Mouse (Mus musculus): ENCODE data around the gene Mrm3. TPM values are rescaled to one million over a fixed set of nuclear protein-coding genes. Genes with fewer than 3 reads are reported as not detected.

Gene Mrm3
- polyA plus RNA-seq, 1 experiment from 2014 or later: 21.6 TPM

DNA sequence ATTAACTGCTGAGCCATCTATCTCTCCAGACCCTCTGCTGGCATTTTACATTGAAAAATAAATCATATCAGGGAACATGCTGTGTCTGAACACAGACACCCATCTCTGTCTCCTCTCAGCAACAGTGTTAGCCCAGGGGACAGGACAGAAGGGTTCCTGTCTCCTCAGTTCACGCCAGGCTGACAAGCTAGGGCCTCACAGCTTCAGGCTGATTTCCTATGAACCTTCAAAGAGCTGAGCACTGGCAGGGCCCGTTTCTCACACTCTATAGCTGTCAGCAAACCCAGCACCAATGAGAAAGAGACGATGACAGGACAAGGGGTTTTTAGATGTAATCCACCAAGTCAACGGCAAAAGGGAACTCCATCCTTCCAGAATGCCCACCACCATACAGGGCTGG lies 48.4 kb downstream of the Mrm3 start:
- peaks cover 43% of the 10 kb centered on the region for H3K4me1 ChIP-seq (ENCODE audit: control insufficient read depth, insufficient read depth, low read length)
- H3K27ac ChIP-seq (ENCODE audit: low read depth, low read length): peak overlapping the region; percentile 3; the same call in 1 of the 2 replicates
- no peaks in the 10 kb centered on the region for H3K9me3 ChIP-seq (replicated peaks; ENCODE audit: control insufficient read depth, low read length)
- DNase-seq (ENCODE audit: low spot score): no peak
- ATAC-seq: no peak
- H3K9ac ChIP-seq (ENCODE audit: low read length): no peak overlapping the region
- no peak overlapping the region for H3K4me2 ChIP-seq (ENCODE audit: low read length)
- no peak overlapping the region for H3K4me3 ChIP-seq (ENCODE audit: low read depth, low read length)
- 81% methylated on average over 4 of the region's 4 CpGs for WGBS
- H3K36me3 ChIP-seq (ENCODE audit: control insufficient read depth, insufficient read depth, low read length): no peaks in the 10 kb centered on the region
- no peaks in the 10 kb centered on the region for H3K27me3 ChIP-seq (replicated peaks; ENCODE audit: control insufficient read depth, insufficient read depth, low read length)

DNA sequence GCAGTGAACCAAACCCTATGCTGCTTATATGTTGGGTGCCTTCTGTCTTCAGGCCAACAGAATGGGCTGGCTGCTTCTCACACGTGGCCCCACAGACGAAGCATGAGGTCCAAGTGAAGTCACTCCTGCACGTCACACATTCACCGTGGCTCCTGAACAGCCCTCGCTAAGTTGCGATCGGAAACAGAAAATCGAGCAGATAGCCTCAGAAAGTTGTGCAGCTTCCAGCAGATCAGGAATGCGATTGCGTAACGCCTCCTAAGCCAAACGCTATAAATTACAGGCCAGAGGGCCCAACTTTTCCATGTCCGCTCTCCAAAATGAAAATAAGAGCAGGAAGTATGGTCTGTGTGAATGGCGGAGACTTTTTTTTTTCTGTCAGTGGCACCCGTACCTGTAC lies 48.9 kb downstream of the Mrm3 start:
- DNase-seq (ENCODE audit: low spot score): no peak
- Histone ChIP-seq H3K4me3 (ENCODE audit: low read depth, low read length) (no peak overlapping the region), H3K4me1 (ENCODE audit: control insufficient read depth, insufficient read depth, low read length) (peaks cover 40% of the 10 kb centered on the region), H3K27me3 (replicated peaks; ENCODE audit: control insufficient read depth, insufficient read depth, low read length) (no peaks in the 10 kb centered on the region), H3K27ac (ENCODE audit: low read depth, low read length) (0 out of 2 replicates have a peak overlapping the region, but pooled peaks have one; percentile 39), H3K36me3 (ENCODE audit: control insufficient read depth, insufficient read depth, low read length) (no peaks in the 10 kb centered on the region), H3K9ac (ENCODE audit: low read length) (no peak overlapping the region), H3K9me3 (replicated peaks; ENCODE audit: control insufficient read depth, low read length) (no peaks in the 10 kb centered on the region), H3K4me2 (ENCODE audit: low read length) (no peak overlapping the region)
- no peak for ATAC-seq
- 85% methylated on average over 15 of the region's 15 CpGs for WGBS

DNA sequence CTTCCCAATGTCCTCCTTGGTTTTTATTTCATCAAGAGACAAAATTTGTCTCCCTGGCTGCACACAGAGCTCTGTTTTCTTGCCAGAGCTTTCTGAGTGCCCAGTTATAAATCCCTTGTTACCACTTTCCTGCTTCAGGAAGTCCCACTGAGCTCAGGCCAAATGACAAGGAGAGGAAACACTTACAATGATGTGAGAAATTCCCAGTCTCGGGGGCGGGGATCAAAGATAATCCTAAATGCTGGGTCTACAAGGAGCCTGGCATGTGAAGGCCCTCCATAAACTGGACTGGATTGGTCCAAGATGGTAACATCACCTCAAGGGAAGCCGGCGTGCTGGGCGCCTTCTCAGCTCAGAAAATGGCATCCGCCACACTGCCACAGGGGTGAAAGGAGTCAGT lies 49.3 kb downstream of the Mrm3 start:
- peak overlapping the region; percentile 40; the same call in 1 of the 2 replicates for H3K27ac ChIP-seq (ENCODE audit: low read depth, low read length)
- H3K9ac ChIP-seq (ENCODE audit: low read length): no peak overlapping the region
- DNase-seq (ENCODE audit: low spot score) (no peak), ATAC-seq (no peak)
- H3K4me1 ChIP-seq (ENCODE audit: control insufficient read depth, insufficient read depth, low read length): peaks cover 36% of the 10 kb centered on the region
- H3K4me2 ChIP-seq (ENCODE audit: low read length): no peak overlapping the region
- H3K36me3 ChIP-seq (ENCODE audit: control insufficient read depth, insufficient read depth, low read length): no peaks in the 10 kb centered on the region
- H3K9me3 ChIP-seq (replicated peaks; ENCODE audit: control insufficient read depth, low read length): no peaks in the 10 kb centered on the region
- WGBS: 73% methylated on average over 6 of the region's 6 CpGs
- no peak overlapping the region for H3K4me3 ChIP-seq (ENCODE audit: low read depth, low read length)
- H3K27me3 ChIP-seq (replicated peaks; ENCODE audit: control insufficient read depth, insufficient read depth, low read length): no peaks in the 10 kb centered on the region

DNA sequence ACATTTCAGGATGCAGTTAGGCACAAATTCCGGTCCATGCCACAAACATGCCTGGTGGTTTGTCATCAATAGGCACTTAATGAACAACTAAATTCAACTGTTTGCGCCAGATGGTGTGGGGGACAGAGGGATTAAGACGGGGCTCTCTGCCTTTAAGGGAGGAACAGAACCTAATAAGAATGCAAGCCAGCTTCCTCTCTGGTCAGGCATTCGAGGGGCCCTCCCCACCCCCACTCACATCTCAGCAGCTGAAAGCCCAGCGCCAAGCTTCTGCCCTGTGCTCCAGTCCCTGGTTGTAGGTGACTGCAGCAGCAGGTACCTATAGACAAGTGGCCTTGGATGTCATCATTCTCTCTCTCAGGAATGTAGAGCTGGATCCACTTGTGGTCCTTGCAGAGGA lies 50.6 kb downstream of the Mrm3 start:
- H3K4me3 ChIP-seq (ENCODE audit: low read depth, low read length): no peak overlapping the region
- H3K27me3 ChIP-seq (replicated peaks; ENCODE audit: control insufficient read depth, insufficient read depth, low read length): no peaks in the 10 kb centered on the region
- no peak overlapping the region for H3K9ac ChIP-seq (ENCODE audit: low read length)
- H3K9me3 ChIP-seq (replicated peaks; ENCODE audit: control insufficient read depth, low read length): no peaks in the 10 kb centered on the region
- 19% methylated on average over 5 of the region's 5 CpGs for WGBS
- peaks cover 30% of the 10 kb centered on the region for H3K4me1 ChIP-seq (ENCODE audit: control insufficient read depth, insufficient read depth, low read length)
- H3K27ac ChIP-seq (ENCODE audit: low read depth, low read length): no peak overlapping the region; the same call in 1 of the 2 replicates
- H3K4me2 ChIP-seq (ENCODE audit: low read length): no peak overlapping the region
- H3K36me3 ChIP-seq (ENCODE audit: control insufficient read depth, insufficient read depth, low read length): no peaks in the 10 kb centered on the region
- ATAC-seq: no peak
- DNase-seq (ENCODE audit: low spot score): peak; percentile 42

DNA sequence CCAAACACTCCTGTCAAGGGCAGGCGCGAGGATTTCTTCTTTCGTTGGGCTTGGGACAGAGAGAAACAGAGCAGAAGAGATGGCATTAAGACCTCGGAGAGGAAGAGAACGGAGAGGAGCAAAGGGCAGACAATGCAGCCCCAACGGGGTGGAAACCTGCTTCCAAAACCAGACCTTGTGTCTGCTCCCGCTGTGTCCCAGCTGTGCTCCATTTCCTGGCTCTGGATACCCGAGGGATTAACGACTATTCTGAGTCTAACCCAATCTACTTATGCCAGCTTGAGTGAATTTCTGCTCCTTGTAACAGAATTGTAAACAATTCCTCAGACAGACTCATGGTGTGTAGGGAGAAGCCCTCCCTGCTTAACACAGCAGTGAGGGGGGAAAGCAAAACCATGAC lies 51.3 kb downstream of the Mrm3 start:
- Histone ChIP-seq H3K4me2 (ENCODE audit: low read length) (no peak overlapping the region), H3K27me3 (replicated peaks; ENCODE audit: control insufficient read depth, insufficient read depth, low read length) (no peaks in the 10 kb centered on the region), H3K9ac (ENCODE audit: low read length) (no peak overlapping the region), H3K9me3 (replicated peaks; ENCODE audit: control insufficient read depth, low read length) (no peaks in the 10 kb centered on the region), H3K27ac (ENCODE audit: low read depth, low read length) (0 out of 2 replicates have a peak overlapping the region, but pooled peaks have one; percentile 46), H3K36me3 (ENCODE audit: control insufficient read depth, insufficient read depth, low read length) (no peaks in the 10 kb centered on the region), H3K4me3 (ENCODE audit: low read depth, low read length) (no peak overlapping the region), H3K4me1 (ENCODE audit: control insufficient read depth, insufficient read depth, low read length) (peaks cover 25% of the 10 kb centered on the region)
- ATAC-seq (no peak), DNase-seq (ENCODE audit: low spot score) (no peak)
- WGBS: 13% methylated on average over 9 of the region's 9 CpGs

DNA sequence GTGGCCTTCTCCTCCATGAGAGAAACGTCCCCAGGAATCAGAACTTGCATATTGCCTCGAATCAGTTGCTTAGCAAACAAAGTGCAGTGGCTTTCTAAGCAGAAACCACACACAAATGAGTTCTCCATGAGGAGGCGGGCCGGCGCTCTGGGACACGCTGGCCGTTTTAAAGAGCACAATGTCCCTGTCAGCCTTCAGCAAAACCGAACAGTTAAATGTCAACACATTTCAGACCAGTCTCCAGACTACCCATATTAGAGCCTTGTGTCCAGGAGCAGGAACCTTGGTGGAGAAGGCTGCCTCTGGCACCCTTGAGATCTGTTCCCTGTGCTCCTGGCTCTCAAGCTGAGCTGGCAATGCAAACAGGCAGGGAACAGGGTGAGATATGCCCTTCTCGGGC lies 53.7 kb downstream of the Mrm3 start:
- Histone ChIP-seq H3K9me3 (replicated peaks; ENCODE audit: control insufficient read depth, low read length) (no peaks in the 10 kb centered on the region), H3K36me3 (ENCODE audit: control insufficient read depth, insufficient read depth, low read length) (no peaks in the 10 kb centered on the region), H3K4me2 (ENCODE audit: low read length) (no peak overlapping the region), H3K27ac (ENCODE audit: low read depth, low read length) (no peak overlapping the region), H3K4me3 (ENCODE audit: low read depth, low read length) (no peak overlapping the region), H3K9ac (ENCODE audit: low read length) (no peak overlapping the region), H3K27me3 (replicated peaks; ENCODE audit: control insufficient read depth, insufficient read depth, low read length) (no peaks in the 10 kb centered on the region), H3K4me1 (ENCODE audit: control insufficient read depth, insufficient read depth, low read length) (peaks cover 14% of the 10 kb centered on the region)
- ATAC-seq: no peak
- DNase-seq (ENCODE audit: low spot score): no peak
- 27% methylated on average over 9 of the region's 9 CpGs for WGBS

DNA sequence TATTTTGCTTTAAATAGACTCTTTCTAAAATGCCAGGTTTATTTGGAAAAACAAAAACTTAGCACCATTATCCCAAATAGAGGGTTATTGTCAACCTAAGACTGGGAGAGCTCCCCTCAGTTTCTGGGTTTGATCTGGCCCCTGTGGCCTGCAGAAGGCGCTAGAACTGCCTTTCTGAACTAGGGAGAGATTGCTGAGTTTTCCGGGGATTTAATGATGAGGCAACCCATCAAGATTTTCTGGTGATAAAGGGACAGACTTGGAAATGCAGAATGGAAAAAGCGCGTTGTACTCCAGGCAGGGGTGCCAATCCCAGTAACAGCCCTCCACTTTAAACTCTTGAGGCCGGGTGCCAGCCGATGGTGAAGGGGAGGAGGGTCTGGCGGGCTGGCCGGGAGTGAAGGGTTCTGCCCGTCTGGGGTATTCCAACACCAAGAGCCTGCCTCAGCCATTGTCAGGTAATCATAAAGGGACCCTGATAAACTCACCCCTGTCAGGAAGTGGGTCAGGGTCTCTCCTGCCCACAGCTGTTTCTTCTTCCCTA lies 55.0 kb downstream of the Mrm3 start:
- H3K4me3 ChIP-seq (ENCODE audit: low read depth, low read length): no peak overlapping the region
- ATAC-seq (no peak), DNase-seq (ENCODE audit: low spot score) (no peak)
- no peak overlapping the region for H3K27ac ChIP-seq (ENCODE audit: low read depth, low read length)
- no peak overlapping the region for H3K9ac ChIP-seq (ENCODE audit: low read length)
- peaks cover 11% of the 10 kb centered on the region for H3K4me1 ChIP-seq (ENCODE audit: control insufficient read depth, insufficient read depth, low read length)
- no peaks in the 10 kb centered on the region for H3K9me3 ChIP-seq (replicated peaks; ENCODE audit: control insufficient read depth, low read length)
- H3K36me3 ChIP-seq (ENCODE audit: control insufficient read depth, insufficient read depth, low read length): no peaks in the 10 kb centered on the region
- H3K4me2 ChIP-seq (ENCODE audit: low read length): no peak overlapping the region
- 56% methylated on average over 9 of the region's 9 CpGs for WGBS
- no peaks in the 10 kb centered on the region for H3K27me3 ChIP-seq (replicated peaks; ENCODE audit: control insufficient read depth, insufficient read depth, low read length)

Other genes starting within 250 kb of the Mrm3 start
- 1.8 and 2.5 TPM in 2 replicates for gene 1700016K19Rik, start 243.8 kb upstream of the Mrm3 start, polyA plus RNA-seq (2014; fragmentation: Nextera tagmentation; extraction: Ambion mirVana)
- gene Rflnb, start 215.9 kb upstream of the Mrm3 start, polyA plus RNA-seq (2014; fragmentation: Nextera tagmentation; extraction: Ambion mirVana): 3.6 and 4.6 TPM in 2 replicates
- gene Vps53, start 64.1 kb upstream of the Mrm3 start, polyA plus RNA-seq (2014; fragmentation: Nextera tagmentation; extraction: Ambion mirVana): 63.8 and 67.9 TPM in 2 replicates
- gene Fam57a, start 64.0 kb upstream of the Mrm3 start, polyA plus RNA-seq (2014; fragmentation: Nextera tagmentation; extraction: Ambion mirVana): 26.1 and 27.5 TPM in 2 replicates
- gene Dbil5, start 26.1 kb upstream of the Mrm3 start, polyA plus RNA-seq (2014; fragmentation: Nextera tagmentation; extraction: Ambion mirVana): not detected in 2 replicates
- gene Gemin4, start 26.1 kb upstream of the Mrm3 start, polyA plus RNA-seq (2014; fragmentation: Nextera tagmentation; extraction: Ambion mirVana): 25.0 and 25.7 TPM in 2 replicates
- gene Glod4, start within 50 bp of the Mrm3 start, polyA plus RNA-seq (2014; fragmentation: Nextera tagmentation; extraction: Ambion mirVana): 137 and 144 TPM in 2 replicates
- gene Nxn, start 155.4 kb downstream of the Mrm3 start, polyA plus RNA-seq (2014; fragmentation: Nextera tagmentation; extraction: Ambion mirVana): 19.3 and 21.2 TPM in 2 replicates
- 125 TPM in 2 replicates for gene Timm22, start 163.2 kb downstream of the Mrm3 start, polyA plus RNA-seq (2014; fragmentation: Nextera tagmentation; extraction: Ambion mirVana)

All from forebrain, embryonic 14.5 days (tissue).